Mouse (Mus musculus): ENCODE measurements at regions not wholly inside any gene's neighbourhood (a gene's known extent, or its start where the extent isn't known, plus 50 kb on each side); places are given as distances from the start of the nearest gene placed in this dataset.

DNA sequence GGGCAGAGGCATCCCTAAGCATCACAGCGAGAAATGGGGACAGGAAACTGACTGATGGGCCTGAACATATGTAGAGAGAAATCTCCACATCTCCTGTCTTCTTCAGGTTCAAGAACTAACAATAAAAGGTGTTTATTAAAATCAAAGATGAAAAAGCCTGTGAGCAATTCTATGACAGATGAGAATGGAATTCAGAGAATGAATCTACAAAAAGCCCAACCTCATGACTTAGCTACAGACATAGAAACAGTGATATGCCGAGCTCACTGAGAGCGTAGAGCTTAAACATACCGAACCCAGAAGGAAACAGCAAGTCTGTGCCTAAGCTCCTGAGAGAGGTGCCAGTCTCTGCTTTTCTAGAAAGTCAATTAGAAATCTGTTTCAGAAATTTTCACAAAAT lies 203.7 kb upstream of the Mctp2 start:
- TF ChIP-seq CTCF (IDR thresholded peaks at IDR 0.05; ENCODE audit: insufficient read depth, low read depth, low read length), result no peak
- no peak for TF ChIP-seq POLR2A (IDR thresholded peaks at IDR 0.05; ENCODE audit: insufficient read depth, low read depth, low read length)
- H3K27ac ChIP-seq (ENCODE audit: insufficient read depth, low read depth, low read length), result no peak overlapping the region
- WGBS, result 88% methylated on average over 4 of the region's 4 CpGs
- no peak overlapping the region for H3K4me3 ChIP-seq (ENCODE audit: insufficient read depth, low read depth, low read length)
- H3K4me1 ChIP-seq (ENCODE audit: control insufficient read depth, insufficient read depth, low read length), result no peaks in the 10 kb centered on the region

DNA sequence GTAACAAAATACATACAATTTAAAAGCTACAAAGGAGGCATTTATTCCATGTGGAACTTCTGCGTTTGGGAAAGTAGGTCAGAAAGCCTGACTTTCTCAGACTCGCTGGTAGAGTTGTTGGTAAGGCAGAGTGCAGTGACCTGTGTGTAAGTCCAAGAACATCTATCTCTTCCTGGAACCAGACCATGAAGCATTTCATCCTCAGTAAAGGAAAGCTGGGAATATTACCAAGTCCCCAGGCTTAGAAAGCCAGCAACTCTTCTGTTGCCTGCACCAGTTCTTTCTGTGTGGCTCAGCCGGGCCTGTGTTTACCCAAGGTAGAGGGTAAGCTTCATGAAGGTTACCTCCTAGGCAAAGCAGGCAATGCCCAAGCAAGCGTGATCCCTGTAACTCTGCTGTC lies 207.0 kb upstream of the Mctp2 start:
- H3K27ac ChIP-seq (ENCODE audit: insufficient read depth, low read depth, low read length), result no peak overlapping the region
- H3K4me3 ChIP-seq (ENCODE audit: insufficient read depth, low read depth, low read length), result no peak overlapping the region
- 75% methylated on average over 4 of the region's 4 CpGs for WGBS
- TF ChIP-seq CTCF (IDR thresholded peaks at IDR 0.05; ENCODE audit: insufficient read depth, low read depth, low read length) (no peak), POLR2A (IDR thresholded peaks at IDR 0.05; ENCODE audit: insufficient read depth, low read depth, low read length) (no peak)
- H3K4me1 ChIP-seq (ENCODE audit: control insufficient read depth, insufficient read depth, low read length), result no peaks in the 10 kb centered on the region

DNA sequence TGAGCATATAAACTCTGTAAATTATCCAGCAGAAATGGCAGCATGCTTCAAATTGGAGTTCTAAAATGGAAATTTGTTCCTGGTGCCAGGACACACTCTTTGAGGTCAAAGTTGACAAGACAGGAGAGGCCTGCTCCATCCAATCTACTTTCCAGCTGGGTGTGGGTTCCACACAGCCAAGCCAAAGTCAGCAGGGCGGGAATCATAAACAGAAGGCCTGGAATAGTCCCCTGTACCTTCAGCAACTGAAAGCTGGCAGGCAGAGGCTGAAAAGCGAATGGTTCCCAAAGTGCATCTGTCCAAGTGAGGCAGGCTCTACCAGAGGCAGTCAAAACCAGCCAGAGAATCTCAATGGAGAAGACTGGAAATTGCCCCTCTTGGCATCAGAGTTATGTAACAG lies 208.4 kb upstream of the Mctp2 start:
- 97% methylated on average over 2 of the region's 2 CpGs for WGBS
- TF ChIP-seq POLR2A (IDR thresholded peaks at IDR 0.05; ENCODE audit: insufficient read depth, low read depth, low read length), result no peak
- no peak for TF ChIP-seq CTCF (IDR thresholded peaks at IDR 0.05; ENCODE audit: insufficient read depth, low read depth, low read length)
- no peak overlapping the region for H3K27ac ChIP-seq (ENCODE audit: insufficient read depth, low read depth, low read length)
- H3K4me1 ChIP-seq (ENCODE audit: control insufficient read depth, insufficient read depth, low read length), result no peaks in the 10 kb centered on the region
- no peak overlapping the region for H3K4me3 ChIP-seq (ENCODE audit: insufficient read depth, low read depth, low read length)

- H3K4me1 ChIP-seq (ENCODE audit: control insufficient read depth, insufficient read depth, low read length), result no peaks in the 10 kb centered on the region
- H3K4me3 ChIP-seq (ENCODE audit: insufficient read depth, low read depth, low read length), result no peak overlapping the region
- H3K27ac ChIP-seq (ENCODE audit: insufficient read depth, low read depth, low read length), result no peak overlapping the region
- TF ChIP-seq CTCF (IDR thresholded peaks at IDR 0.05; ENCODE audit: insufficient read depth, low read depth, low read length) (no peak), POLR2A (IDR thresholded peaks at IDR 0.05; ENCODE audit: insufficient read depth, low read depth, low read length) (no peak)
- 59% methylated on average over 5 of the region's 5 CpGs for WGBS
Observed at GRCm38 (mm10) chr7:72518421-72518972, 212.1 kb upstream of the Mctp2 start.

GRCm38 (mm10) chr7:72519359-72520115 lies 213.1 kb upstream of the Mctp2 start:
- Histone ChIP-seq H3K4me3 (ENCODE audit: insufficient read depth, low read depth, low read length) (no peak overlapping the region), H3K27ac (ENCODE audit: insufficient read depth, low read depth, low read length) (no peak overlapping the region), H3K4me1 (ENCODE audit: control insufficient read depth, insufficient read depth, low read length) (no peaks in the 10 kb centered on the region)
- no peak for TF ChIP-seq CTCF (IDR thresholded peaks at IDR 0.05; ENCODE audit: insufficient read depth, low read depth, low read length)
- no peak for TF ChIP-seq POLR2A (IDR thresholded peaks at IDR 0.05; ENCODE audit: insufficient read depth, low read depth, low read length)
- WGBS, result 43% methylated on average over 6 of the region's 6 CpGs

DNA sequence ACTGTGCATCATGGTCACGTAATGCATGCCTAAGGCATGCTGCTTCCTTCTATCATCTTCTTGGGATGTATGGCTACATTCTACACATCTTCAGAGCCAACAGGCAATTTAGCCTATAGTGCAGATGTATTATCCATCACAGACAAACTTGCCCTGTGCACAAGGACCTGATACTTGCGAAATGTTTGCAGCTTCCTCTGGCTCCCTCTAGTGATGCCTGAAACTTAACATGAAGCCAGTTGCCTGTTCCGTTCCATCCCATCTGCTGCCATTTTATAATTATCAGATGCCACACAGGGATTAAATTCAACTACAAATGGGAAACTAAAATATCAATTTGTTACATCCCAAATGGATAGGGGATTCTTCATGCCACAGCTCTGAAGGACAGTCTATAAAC lies 222.5 kb upstream of the Mctp2 start:
- 92% methylated on average over 3 of the region's 3 CpGs for WGBS
- Histone ChIP-seq H3K27ac (ENCODE audit: insufficient read depth, low read depth, low read length) (no peak overlapping the region), H3K4me3 (ENCODE audit: insufficient read depth, low read depth, low read length) (no peak overlapping the region), H3K4me1 (ENCODE audit: control insufficient read depth, insufficient read depth, low read length) (no peaks in the 10 kb centered on the region)
- TF ChIP-seq POLR2A (IDR thresholded peaks at IDR 0.05; ENCODE audit: insufficient read depth, low read depth, low read length) (no peak), CTCF (IDR thresholded peaks at IDR 0.05; ENCODE audit: insufficient read depth, low read depth, low read length) (no peak)

GRCm38 (mm10) chr7:72538288-72538687 lies 231.9 kb upstream of the Mctp2 start:
- Histone ChIP-seq H3K4me3 (ENCODE audit: insufficient read depth, low read depth, low read length) (no peak overlapping the region), H3K4me1 (ENCODE audit: control insufficient read depth, insufficient read depth, low read length) (no peaks in the 10 kb centered on the region), H3K27ac (ENCODE audit: insufficient read depth, low read depth, low read length) (no peak overlapping the region)
- WGBS, result 77% methylated on average over 6 of the region's 6 CpGs
- no peak for TF ChIP-seq CTCF (IDR thresholded peaks at IDR 0.05; ENCODE audit: insufficient read depth, low read depth, low read length)
- no peak for TF ChIP-seq POLR2A (IDR thresholded peaks at IDR 0.05; ENCODE audit: insufficient read depth, low read depth, low read length)

- Histone ChIP-seq H3K4me3 (ENCODE audit: insufficient read depth, low read depth, low read length) (no peak overlapping the region), H3K4me1 (ENCODE audit: control insufficient read depth, insufficient read depth, low read length) (no peaks in the 10 kb centered on the region), H3K27ac (ENCODE audit: insufficient read depth, low read depth, low read length) (no peak overlapping the region)
- TF ChIP-seq CTCF (IDR thresholded peaks at IDR 0.05; ENCODE audit: insufficient read depth, low read depth, low read length) (no peak), POLR2A (IDR thresholded peaks at IDR 0.05; ENCODE audit: insufficient read depth, low read depth, low read length) (no peak)
Observed at GRCm38 (mm10) chr7:72539915-72540314, 233.5 kb upstream of the Mctp2 start.

GRCm38 (mm10) chr7:72541521-72542478 lies 235.4 kb upstream of the Mctp2 start:
- WGBS, result 30% methylated on average over 14 of the region's 14 CpGs
- no peak for TF ChIP-seq CTCF (IDR thresholded peaks at IDR 0.05; ENCODE audit: insufficient read depth, low read depth, low read length)
- no peak for TF ChIP-seq POLR2A (IDR thresholded peaks at IDR 0.05; ENCODE audit: insufficient read depth, low read depth, low read length)
- no peak overlapping the region for H3K27ac ChIP-seq (ENCODE audit: insufficient read depth, low read depth, low read length)
- no peak overlapping the region for H3K4me3 ChIP-seq (ENCODE audit: insufficient read depth, low read depth, low read length)
- no peaks in the 10 kb centered on the region for H3K4me1 ChIP-seq (ENCODE audit: control insufficient read depth, insufficient read depth, low read length)
